Mouse (Mus musculus) neutrophil, adult 83 days (primary cell): ENCODE measurements around the gene Bcs1l. TPM values are rescaled to one million over a fixed set of nuclear protein-coding genes. Genes with fewer than 3 reads are reported as not detected.

Experiments used
- total RNA-seq, 2 experiments: library from RNA; stranded (reverse); gene quantifications; one replicate each; pipeline ENCODE4 v1.2.4; 2023

Bcs1l gene
- total RNA-seq: 1 to 10 TPM; 7.9 to 8.3 TPM

DNA sequence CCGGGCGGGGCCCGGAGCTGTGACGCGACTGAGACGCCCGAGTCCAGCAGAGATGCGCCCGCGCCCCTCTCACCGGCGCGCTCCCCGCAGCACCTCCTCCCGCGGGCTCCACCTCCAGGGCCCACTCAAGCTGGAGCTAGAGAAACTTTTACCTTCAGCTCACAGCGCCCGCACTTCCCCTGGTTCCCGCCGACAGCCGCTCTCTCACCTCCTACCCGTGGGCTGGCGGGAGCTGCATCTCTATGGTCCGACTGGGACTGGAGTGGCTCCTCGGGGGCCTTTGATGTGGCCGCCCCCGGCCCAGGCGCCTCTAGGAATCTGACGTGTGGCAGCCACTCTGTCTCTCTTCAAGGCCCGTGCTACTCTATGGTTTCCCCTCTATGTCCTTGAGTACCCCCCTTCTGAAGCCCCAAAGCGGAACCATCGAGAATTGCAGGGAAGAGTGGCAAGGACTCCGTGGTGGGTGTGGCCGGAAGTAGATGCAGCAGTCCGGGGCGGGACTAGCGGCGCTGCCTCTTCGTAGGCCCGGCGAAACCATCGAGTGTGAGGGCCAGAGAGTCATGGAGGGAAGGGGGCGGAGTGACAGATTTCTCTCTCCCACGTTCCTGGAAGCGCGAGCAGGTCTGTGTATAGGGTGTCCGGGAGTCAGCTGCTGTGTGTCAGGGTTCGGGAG, at the start of gene Bcs1l, which contains the start of gene Zfp142:
Gene Bcs1l, plus strand, starts transcription at position 517 of the 673 bp plus-strand sequence.
Gene Zfp142, minus strand, starts transcription at position 474 of the 673 bp plus-strand sequence.

DNA sequence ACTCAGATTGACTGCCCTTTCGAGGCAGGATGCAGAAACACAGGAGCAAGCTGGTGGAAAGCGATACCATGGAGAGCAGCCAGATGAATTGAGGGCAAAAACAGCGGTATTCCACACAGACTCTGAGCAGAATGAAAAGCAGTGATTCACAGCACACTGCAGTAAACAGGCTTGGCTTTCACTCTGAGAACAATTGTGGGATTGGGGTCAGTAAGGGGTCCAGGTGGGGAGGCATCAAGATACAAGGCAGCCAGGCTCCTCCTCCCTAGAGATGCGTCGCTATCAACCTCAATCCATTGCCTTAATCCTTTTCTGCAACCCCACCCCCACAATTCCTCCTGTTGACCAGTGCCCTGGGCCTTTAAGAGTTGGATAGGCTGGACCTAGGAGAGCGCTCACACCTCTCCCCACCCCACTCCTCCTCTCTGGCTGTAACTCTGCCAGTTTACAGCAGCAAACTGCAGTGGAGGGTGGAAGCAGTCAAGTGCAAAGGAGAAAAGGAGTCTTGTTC, 45.6 kb upstream of the Bcs1l start, which contains the start of gene Plcd4:
Gene Plcd4, plus strand, starts transcription at position 438 of the 511 bp plus-strand sequence.

DNA sequence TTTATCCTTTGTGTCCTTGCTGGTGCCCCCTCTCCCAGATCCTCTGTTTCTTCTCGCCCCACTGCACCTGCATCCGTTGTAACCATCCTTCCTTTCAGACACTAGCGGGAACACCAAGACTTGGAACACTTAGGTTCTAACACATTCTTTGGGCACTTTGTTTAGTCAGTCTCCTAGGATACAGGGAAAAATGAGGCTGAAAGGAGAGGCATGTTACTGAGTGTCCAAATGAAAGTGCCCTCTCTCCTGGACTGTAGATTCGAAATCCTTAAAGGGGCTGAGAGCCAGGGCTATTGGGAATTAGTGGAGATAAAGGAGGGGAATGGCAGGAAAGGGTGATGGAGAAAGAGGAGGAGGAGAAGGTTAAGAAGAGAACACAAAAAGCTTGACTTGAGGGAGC, 43.9 kb upstream of the Bcs1l start, which contains the start of gene Usp37:
Gene Usp37, minus strand, starts transcription at position 101 of the 400 bp plus-strand sequence.

DNA sequence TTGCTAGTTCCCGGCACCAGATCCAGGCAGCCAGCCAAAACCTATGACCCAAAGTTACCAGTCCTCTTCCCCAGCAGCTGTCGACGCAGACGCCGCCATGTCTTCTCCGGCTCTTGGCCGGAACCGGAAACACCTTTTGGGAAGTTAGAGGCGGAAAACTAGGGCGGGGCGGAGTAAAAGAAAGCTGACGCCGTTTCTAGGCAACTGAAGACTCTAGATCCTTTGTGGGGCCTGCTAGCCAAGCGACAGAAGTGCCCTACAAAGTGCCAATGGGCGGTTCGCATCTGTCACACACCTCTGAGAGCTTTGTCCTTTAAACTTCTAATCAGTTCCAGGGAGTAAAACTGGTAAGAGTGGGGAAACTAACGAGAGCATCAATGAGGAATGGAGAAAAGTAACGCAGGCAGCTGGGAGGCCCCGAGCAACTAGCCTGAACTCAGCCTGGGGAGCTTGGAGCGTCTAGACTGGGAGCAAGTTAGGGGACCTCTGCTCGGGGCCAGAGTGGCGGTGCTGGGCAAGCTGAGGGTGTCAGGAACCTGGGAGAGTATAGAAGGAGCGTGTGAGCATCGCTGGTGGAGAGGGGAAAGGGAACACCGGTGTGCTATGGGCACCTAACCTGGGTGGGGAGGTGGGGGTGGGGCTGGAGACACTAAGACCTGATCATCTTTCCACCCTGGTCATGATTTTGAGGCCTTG, 13.3 kb downstream of the Bcs1l start, which contains the start of the genes Rnf25 and Stk36:
Gene Rnf25, minus strand, starts transcription at position 131 of the 696 bp plus-strand sequence.
Gene Stk36, plus strand, starts transcription at position 179 of the 696 bp plus-strand sequence.

Other genes starting within 250 kb of the Bcs1l start
- gene Catip, start 226.2 kb upstream of the Bcs1l start, total RNA-seq: not detected
- 100 to 1,000 TPM; 174 to 175 TPM for gene Slc11a1, start 213.1 kb upstream of the Bcs1l start, total RNA-seq
- gene Ctdsp1, start 196.8 kb upstream of the Bcs1l start, total RNA-seq: 100 to 1,000 TPM; 149 to 153 TPM
- under 1 TPM in 1 of 2 experiments, not detected in 1; 0.13 TPM for gene Vil1, start 178.9 kb upstream of the Bcs1l start, total RNA-seq
- 10 to 100 TPM; 26.2 to 26.8 TPM for gene Cnot9, start 82.2 kb upstream of the Bcs1l start, total RNA-seq
- gene Plcd4, start 45.4 kb upstream of the Bcs1l start, total RNA-seq: under 1 TPM in 1 of 2 experiments, not detected in 1; 0.20 TPM
- 10 to 100 TPM; 17.2 to 19.1 TPM for gene Usp37, start 44.0 kb upstream of the Bcs1l start, total RNA-seq
- gene Zfp142, start within 50 bp of the Bcs1l start, total RNA-seq: 10 to 100 TPM; 18.2 to 24.7 TPM
- 10 to 100 TPM; 43.7 to 50.1 TPM for gene Rnf25, start 13.1 kb downstream of the Bcs1l start, total RNA-seq
- gene Stk36, start 13.2 kb downstream of the Bcs1l start, total RNA-seq: 1 to 10 TPM in 1 of 2 experiments, under 1 TPM in 1; 0.64 to 2.1 TPM
- 10 to 100 TPM; 15.2 to 20.1 TPM for gene Ttll4, start 73.5 kb downstream of the Bcs1l start, total RNA-seq
- gene Cyp27a1, start 125.3 kb downstream of the Bcs1l start, total RNA-seq: 10 to 100 TPM; 33.1 to 41.0 TPM
- gene Prkag3, start 160.9 kb downstream of the Bcs1l start, total RNA-seq: not detected
- 1 to 10 TPM; 1.7 to 1.8 TPM for gene Wnt6, start 183.6 kb downstream of the Bcs1l start, total RNA-seq
- gene Wnt10a, start 203.2 kb downstream of the Bcs1l start, total RNA-seq: not detected